Mouse (Mus musculus) A20 (cell line): Measurements from ENCODE around the gene Spata21.

Experiments used
- DNase-seq: peaks from one replicate; pipeline ENCODE4 v3.0.0-alpha.2; 2011; ENCODE audit warnings: low read depth, low spot score

Spata21 gene

GRCm38 (mm10) chr4:141088033-141088432 is at the start of gene Spata21:
Spata21 (plus strand) TSS chr4:141088333.
- DNase-seq = no peak

DNA sequence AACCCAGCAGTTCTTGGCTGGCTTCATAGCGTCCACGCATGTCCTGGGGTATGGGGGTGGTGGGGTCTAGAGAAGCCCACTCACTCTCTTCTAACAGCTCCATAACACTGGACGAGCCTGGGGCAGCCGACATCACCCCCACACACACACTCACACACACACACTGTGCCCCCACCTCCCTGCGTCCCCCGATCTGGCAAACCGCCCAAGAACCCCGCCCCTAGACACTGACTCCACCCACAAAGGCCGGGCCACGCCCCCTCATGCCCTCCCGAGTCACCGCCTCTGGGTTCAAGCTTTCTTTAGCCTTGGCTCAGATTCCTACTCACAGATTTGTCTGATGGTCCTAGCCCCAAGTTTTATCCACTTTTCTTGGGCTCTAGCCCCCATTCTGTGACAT is 47.0 kb upstream of the Spata21 start:
- no peak for DNase-seq

DNA sequence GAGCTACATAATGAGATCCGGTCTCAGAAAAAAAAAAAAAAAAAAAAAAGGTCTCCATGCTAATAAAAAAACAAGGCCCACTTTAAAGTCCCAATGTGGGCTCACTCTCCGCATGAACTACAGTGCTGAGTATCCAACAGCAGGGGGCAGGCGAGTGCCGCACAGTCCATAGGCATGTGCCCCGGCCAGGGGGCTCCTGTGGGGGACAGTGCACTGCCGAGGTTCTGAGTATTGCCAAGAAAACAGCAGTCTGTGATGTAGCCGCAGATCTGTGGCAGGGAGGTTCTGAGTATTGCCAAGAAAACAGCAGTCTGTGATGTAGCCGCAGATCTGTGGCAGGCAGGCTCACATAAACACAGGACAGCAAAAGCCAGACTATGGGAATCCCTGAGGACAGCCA is 43.3 kb upstream of the Spata21 start:
- peak; percentile 62 for DNase-seq

- DNase-seq = no peak
Measured at GRCm38 (mm10) chr4:141048810-141049475, 39.2 kb upstream of the Spata21 start.

DNA sequence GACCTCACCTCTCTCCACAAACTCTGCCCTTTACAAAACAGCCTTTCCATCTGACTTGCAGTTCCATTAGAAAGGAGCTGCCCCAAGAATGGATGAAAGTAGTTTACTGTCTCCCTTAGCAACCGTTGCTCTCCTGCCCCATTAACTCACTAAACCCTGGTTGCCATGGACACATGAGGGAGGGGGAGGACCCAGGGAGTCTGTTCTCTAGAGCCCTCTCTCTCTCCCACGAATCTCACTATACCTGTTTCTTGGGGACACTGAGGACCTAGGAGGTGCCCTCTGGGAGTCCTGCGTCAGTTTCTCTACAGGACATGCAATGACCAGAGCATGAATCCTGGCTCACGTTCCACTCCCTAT is 38.7 kb upstream of the Spata21 start:
- no peak for DNase-seq

GRCm38 (mm10) chr4:141052442-141052841 is 35.7 kb upstream of the Spata21 start:
- DNase-seq = no peak

GRCm38 (mm10) chr4:141053138-141053537 is 35.0 kb upstream of the Spata21 start:
- peak; percentile 10 for DNase-seq

DNA sequence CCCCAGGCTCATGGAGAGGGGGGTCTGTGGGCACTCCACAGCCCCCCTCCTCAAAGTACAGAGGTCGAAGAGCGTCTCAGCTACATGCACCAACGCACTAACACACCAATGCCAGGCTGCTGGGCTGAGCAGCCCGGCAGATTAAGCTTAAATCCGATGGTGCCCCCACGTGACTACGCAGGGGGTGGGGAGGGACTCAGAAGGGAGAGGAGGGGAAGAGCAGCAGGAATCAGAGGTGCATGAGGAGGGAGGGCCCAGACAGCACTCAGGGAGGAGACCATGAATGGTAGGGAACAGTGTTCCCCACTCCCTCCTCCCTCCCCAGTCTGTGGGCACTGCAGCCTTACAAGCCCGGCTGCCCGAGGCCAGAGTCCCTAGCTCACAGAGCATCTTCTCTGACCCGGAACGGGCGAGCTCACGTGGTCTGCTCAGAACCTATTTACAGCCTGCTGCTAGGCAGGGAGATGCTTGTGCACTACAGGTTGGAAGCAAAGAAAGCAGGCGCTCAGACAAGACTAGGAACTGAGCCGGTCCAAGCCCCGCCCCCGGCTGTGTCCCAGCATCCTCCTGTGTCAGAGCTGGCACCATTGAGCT is 34.5 kb upstream of the Spata21 start:
- peak; percentile 79 for DNase-seq

- no peak for DNase-seq
Measured at GRCm38 (mm10) chr4:141056970-141057369, 31.2 kb upstream of the Spata21 start.

GRCm38 (mm10) chr4:141058835-141059234 is 29.3 kb upstream of the Spata21 start:
- no peak for DNase-seq

DNA sequence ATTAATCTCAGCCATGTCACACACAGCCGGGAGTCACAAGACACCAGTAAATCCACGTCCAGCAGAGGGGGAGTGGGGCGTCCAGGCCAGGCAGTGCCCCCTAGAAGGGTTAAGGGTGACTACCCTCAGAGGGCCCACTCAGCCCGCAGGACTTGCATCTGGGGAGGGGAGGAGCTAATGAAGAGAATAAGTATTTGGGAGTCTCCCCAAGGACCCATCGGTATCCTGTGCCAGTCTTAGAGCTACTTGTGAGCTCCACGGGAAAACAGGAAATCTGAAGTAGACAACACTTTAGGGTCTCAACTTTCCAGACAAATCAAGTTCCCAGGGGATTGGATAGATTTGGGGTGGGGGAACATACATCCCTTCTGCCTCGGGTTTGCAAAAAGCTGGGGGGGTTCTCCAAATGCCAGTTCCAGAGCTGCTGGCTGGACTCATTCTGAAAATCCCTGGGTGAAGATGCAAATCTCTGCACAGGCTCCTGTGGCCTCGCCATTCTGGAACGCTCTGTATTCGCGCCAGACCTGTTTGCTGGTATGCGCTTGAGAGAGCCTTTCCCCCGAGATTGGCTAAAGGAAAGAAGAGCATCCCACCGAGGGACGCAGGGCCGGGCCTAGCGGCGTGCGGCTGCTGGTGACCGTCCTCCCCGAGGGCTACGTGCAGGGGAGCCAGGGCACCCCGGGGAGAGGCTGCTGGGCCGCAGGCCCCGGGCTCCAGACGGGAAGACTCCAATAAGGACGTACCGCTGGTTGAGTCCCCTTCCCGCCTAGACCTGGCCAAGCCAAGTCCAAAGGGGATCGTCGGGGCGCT is 28.3 kb upstream of the Spata21 start:
- peak; percentile 8 for DNase-seq

DNA sequence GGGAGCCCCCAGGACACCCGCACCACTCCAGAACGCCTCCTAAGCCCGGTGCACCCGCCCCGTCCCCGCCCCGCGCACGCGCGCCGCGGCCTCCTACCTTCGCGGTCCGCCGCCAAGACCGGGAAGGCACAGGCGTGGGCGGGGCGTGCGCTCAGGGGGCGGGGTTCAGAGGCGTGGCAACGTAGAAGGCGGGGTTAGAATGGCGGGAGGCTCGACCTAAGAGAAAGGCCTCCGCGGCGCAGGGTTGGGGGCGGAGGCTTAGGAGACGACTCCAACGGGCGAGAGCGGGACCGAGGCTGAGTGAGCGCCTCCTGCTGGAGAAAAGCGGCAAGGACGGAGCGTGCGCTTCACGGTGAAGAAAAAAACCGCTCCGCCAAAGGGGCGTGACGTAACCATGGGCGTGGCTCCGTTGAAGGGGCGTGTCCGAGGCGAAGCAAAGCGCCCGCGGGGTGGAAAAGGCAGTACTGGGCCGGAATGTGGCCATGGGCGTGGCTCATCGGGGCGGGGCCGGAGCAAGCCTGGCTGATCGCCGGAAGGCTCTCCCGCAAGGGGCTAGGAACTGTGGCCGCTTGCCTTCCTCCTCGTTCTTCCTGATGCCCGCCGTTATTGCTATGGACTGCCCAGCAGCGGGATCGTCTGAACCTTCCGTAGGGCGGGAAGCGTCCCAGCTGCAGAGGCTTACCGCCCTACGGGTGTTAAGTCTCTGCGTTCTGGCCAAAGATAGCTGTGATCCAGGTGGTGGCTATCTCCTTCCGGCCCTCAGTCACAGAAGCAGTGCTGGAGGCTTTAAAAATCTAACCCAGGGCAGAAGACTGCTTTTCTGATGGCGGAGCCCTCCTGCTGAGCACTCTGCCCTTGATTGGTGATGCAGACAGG is 27.5 kb upstream of the Spata21 start, which contains the start of gene Crocc:
TSS of gene Crocc (minus strand) at position 125 of the 876 bp plus-strand sequence.
- peak; percentile 100 for DNase-seq

GRCm38 (mm10) chr4:141064104-141064659 is 24.0 kb upstream of the Spata21 start:
- DNase-seq = no peak

DNA sequence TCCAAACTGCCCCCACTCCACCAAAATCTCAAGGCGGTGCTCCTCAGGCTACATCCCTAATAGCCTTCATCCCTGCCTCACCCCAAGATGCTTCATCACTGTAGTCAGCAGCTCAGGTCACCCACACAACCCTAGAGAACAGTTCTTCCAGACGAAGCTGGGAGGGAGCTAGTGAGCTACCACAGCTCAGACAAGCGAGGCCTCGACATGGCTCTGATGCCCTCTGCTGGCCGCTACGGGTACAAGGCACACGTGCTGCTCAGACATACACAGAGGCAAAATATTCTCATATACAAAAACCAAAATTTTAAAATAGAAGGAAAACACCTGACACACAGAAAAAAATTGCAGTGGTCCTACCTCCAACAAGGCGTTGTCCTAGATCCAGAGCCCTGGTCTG is 23.0 kb upstream of the Spata21 start:
- DNase-seq = peak; percentile 87

DNA sequence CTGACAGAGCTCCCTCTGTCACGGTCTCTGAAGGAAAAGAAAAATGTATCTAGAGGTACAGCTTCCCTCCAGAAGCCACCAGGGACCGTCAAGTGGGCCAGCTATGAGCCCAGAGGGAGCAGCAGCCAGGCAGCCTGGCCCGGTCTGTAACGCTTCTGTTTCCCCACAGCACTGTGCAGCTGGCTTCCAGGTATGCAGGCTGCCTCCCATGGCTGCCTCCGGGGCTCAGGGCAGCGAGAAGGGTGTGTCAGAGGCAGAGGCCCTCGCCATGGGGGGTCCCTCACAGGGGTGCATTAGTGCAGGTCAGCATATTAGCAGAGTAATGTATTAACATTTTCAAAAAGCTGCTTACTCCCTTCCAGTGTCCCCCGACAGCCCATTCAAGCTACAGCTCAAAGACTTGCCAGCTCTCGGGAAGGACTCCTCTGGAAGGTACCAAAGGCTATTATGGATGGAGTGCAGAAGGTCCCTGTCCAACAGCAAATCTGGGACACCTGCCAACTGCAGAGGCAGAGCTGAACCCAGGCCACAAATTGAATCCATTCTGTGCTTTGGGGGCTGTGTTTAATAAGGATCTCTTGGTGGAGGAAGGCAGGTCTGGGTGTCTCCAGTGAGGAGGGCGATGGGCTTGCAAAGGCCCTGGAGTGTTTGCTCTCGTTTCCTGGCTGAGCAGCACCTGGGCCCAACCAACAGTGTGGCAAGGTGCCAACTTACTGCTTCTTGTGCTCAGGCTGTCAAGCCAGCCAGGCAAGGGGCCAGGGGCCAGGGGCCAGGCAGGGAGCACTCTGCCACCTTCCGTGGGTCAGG is 21.2 kb upstream of the Spata21 start:
- no peak for DNase-seq

GRCm38 (mm10) chr4:141067516-141068046 is 20.6 kb upstream of the Spata21 start:
- no peak for DNase-seq

DNA sequence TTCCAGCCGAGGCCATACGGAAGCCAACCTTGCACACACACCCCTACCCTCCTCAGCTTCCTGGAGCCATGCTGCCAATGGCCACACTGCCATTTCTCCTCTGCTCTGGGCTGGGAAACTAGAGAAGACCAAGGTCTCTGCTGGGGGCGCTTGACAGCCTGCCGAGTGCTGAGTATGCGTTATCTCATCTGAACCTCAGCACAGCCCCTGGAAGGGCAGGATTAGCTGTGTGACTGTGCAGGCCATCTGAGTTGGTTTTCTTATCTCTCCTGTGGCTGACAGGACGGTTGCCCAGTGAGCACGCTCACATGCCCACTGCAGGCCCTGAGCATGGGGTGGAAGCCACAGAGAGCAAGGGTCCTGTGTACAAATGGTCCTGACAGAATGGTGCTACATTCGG is 19.5 kb upstream of the Spata21 start:
- no peak for DNase-seq

- peak; percentile 59 for DNase-seq
Measured at GRCm38 (mm10) chr4:141069731-141070130, 18.4 kb upstream of the Spata21 start.

GRCm38 (mm10) chr4:141072502-141072901 is 15.6 kb upstream of the Spata21 start:
- DNase-seq = no peak

GRCm38 (mm10) chr4:141073661-141074060 is 14.5 kb upstream of the Spata21 start:
- DNase-seq = no peak
